Mouse (Mus musculus): Measurements from ENCODE around the gene Gm27179. TPM values are rescaled to one million over a fixed set of nuclear protein-coding genes. Genes with fewer than 3 reads are reported as not detected.
"Not testable (repeated sequence)": the region's sequence is repeated elsewhere in the genome, so short reads cannot be mapped to it uniquely, and the experiment has no call there.

The Gm27179 gene
- not detected for total RNA-seq (2021)

DNA sequence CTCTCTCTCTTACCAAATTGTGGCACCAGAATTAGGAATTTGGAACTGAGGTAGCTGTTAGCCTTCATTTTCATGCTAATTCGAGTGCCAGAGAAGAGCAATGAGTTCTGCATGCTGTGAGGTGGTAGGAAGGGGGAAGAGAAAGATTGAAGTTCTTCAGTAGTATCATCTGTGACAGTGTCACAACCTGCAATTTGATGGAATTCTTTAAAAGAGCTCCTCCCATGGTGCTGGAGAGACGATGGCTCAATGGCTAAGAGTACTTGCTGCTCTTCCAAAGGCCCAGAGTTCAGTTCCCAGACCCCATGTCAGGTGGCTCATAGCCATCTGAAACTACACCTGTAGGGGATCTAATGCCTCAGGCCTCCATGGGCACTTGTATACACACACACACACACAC lies at the start of gene Gm27179:
Gm27179 (minus strand) TSS at position 101 of the 400 bp plus-strand sequence.
- intact Hi-C loops (cut with DNase I): not testable (repeated sequence)

DNA sequence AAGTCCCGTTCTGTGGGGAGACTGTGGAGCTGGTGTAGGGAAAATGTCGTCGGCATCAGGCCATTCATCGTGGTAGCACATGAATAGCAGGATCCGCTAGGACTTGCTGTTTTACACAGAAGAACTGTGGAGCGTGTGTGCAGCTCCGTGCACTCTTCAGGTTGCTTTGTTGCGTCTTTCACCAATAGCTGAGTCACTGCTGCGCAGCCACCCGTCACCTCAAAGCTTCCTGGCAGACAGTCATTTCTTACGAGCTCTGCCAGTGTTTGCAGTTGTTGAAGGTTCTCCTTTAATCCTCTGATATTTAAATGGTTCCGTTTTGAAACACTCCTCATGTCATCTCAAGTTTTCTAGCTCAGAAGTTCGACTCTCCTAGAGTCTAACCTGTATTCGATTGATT lies 45.2 kb upstream of the Gm27179 start:
- DNase-seq (ENCODE audit: low spot score in 2 of 2); intact Hi-C loops (cut with DNase I): not testable (repeated sequence)

More for the DNA sequence above, at the start of gene Gm27179:
- not testable (repeated sequence) for DNase-seq (ENCODE audit: low spot score in 2 of 2)

DNA sequence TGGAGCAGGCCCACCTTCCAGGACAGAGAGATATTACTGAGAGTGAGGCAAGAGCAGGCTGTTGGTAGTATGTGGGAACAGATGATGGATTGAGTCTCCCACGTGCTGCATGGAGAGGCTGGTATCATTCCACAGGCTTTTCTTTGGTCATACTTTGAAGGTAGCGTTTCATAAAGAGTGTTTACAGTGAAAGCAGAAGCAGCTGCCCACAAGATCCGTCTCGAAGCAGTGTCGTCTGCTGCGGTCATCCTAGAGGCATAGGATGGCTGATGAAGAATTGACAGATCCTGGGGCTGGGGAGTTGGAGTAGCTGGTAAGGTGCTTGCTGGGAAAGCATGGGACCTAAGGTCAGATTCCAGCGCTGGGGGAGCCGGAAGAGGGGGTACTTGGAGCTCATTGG lies 44.5 kb upstream of the Gm27179 start:
- intact Hi-C loops (cut with DNase I); DNase-seq (ENCODE audit: low spot score in 2 of 2): not testable (repeated sequence)

- DNase-seq (ENCODE audit: low spot score in 2 of 2); intact Hi-C loops (cut with DNase I): not testable (repeated sequence)
These were observed 42.9 kb upstream of the Gm27179 start, which contains the start of gene Entpd4b for GRCm38 (mm10) chr14:69555110-69555831. TSS of gene Entpd4b (plus strand) at chr14:69555424.

GRCm38 (mm10) chr14:69547310-69547709 lies 35.0 kb upstream of the Gm27179 start:
- intact Hi-C loops (cut with DNase I); DNase-seq (ENCODE audit: low spot score in 2 of 2): not testable (repeated sequence)

DNA sequence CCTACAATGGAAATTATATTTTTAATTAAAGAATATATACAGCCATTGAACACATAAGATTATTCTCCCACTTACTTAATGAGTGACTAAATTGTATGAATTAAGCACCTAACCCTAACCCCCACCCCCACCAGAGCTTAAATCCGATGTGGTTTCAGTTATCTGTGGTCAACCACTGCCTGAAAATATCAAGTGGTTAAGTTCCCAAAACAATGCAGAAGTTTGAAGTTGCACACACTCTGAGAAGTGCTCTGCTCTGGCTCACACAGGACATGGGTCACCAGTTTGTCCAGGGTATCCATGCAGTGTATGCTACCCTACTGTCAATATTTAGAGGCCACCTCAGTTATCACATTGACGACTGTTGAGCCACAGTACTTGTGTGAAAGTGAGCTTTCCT lies 32.7 kb upstream of the Gm27179 start:
- intact Hi-C loops (cut with DNase I); DNase-seq (ENCODE audit: low spot score in 2 of 2): not testable (repeated sequence)

DNA sequence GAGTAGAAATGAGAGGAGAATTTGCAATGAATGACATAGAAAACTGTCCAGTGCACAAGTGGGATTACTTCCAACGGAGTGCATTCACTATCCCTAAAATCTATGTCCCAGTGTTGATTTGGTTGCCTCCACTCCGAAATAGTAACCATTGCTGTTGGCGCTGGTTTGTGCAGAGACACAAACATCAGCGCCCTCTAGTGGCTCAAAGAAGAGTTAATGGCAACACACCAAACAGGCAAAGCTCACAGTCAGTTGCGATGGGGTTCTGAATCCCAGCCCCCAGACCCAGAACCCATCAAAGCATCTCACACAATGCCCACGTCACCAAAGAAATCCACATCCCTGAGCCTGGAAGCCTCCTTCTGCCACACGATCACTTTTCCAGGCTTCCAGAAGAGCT lies 31.7 kb upstream of the Gm27179 start:
- DNase-seq (ENCODE audit: low spot score in 2 of 2); intact Hi-C loops (cut with DNase I): not testable (repeated sequence)

DNA sequence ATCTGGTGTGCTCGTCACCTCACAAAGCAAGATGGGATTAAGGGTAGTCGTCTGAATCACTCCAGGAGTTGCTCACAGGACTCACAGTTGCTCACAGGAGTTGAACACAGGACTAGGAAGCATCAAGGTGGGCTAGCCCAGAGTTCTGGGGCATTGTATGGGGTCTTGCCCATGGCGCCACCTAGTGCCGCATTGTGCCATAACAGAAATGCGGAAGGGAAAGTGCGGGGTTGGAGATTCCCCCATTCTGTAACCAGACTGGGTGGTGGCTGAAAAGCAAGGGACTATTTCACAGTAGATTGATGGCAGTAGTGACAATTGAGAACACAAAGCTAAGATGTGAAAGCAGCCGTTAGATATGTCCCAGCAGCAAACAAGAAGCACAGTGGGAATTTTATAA lies 30.3 kb upstream of the Gm27179 start:
- intact Hi-C loops (cut with DNase I); DNase-seq (ENCODE audit: low spot score in 2 of 2): not testable (repeated sequence)

DNA sequence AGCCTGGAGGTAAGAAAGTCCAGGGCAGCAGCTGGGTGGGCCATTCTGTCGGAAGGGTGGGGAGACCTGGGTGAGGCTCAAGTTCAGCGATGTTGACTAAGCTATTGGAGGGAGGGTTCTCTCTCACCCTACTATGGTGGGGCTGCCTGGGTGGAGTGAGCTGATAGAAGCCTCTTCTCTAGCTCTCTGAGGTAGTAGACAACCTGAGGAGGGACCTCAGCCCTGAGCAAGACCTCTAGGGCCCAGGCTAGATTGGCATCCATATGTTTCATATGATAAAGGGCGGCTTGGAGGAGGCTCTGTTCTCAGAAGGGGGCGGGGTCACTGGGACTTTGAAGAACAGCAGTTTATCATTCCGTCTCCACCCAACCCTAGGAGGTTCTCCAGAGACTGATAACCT lies 27.8 kb upstream of the Gm27179 start:
- DNase-seq (ENCODE audit: low spot score in 2 of 2); intact Hi-C loops (cut with DNase I): not testable (repeated sequence)

DNA sequence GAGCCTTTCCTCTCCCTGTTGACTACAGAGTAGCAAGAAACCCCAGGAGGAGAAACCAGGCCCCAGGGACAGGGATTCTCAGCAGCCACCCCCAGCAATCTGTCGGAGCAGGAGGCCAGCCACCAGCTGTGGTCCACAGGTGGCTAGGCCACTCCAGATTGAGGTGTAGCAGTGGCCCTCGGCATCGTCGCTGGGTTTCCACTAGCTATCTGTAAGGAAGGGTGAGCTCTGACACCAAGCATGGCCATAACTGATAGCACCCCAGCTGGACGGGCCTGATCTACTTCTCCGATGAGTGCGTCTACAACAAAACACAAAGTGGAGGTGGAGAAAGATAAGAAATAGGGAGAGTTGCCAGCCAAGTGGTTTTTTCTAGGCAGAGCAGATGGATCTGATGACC lies 24.2 kb upstream of the Gm27179 start:
- DNase-seq (ENCODE audit: low spot score in 2 of 2); intact Hi-C loops (cut with DNase I): not testable (repeated sequence)

- DNase-seq (ENCODE audit: low spot score in 2 of 2); intact Hi-C loops (cut with DNase I): not testable (repeated sequence)
These were observed 13.9 kb upstream of the Gm27179 start for GRCm38 (mm10) chr14:69526202-69526601.

DNA sequence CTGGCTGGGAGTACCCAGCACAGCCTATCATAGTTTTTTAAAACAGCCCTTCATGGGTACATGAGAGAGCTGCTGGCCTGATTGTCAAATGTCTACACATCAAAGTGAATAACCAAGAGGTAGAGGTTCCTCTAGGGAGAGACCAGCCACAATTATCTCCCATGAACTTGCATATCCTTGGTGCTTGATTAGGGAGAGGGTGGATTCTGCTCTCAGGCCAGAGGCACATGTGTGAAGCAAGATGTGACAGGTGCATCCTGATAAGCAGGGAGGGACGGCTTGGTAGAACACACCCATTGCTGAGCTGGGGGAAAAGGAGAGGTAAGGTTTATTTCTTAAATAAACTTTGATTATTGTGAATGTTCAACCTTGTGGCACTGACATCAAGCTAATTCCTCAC lies 10.7 kb upstream of the Gm27179 start:
- intact Hi-C loops (cut with DNase I); DNase-seq (ENCODE audit: low spot score in 2 of 2): not testable (repeated sequence)

- DNase-seq (ENCODE audit: low spot score in 2 of 2); intact Hi-C loops (cut with DNase I): not testable (repeated sequence)
These were observed 8.5 kb upstream of the Gm27179 start for GRCm38 (mm10) chr14:69520810-69521209.

DNA sequence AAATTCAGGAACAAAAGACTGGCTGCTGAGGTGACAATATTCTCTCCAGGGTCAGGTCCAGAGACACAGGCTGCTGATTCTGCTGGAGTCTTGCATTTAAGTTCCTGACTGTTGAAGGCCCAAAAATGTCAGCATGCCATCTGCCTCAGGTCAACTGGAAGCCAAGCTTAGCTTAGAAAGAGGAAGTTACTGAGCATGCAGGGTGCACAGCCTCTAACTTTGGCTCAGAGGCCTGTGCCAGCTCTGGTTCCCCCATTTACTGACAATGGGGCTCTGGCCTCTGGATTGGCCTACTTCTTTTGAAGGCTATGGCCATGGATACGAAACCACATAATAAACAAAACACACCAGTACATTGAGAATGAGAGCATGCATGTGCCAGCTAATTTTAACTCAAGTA lies 5.3 kb downstream of the Gm27179 start:
- intact Hi-C loops (cut with DNase I); DNase-seq (ENCODE audit: low spot score in 2 of 2): not testable (repeated sequence)

GRCm38 (mm10) chr14:69503174-69503573 lies 9.2 kb downstream of the Gm27179 start, which contains the start of gene Gm16867:
TSS of gene Gm16867 (minus strand) at chr14:69503362.
- DNase-seq (ENCODE audit: low spot score in 2 of 2); intact Hi-C loops (cut with DNase I): not testable (repeated sequence)

GRCm38 (mm10) chr14:69502440-69503150 lies 9.8 kb downstream of the Gm27179 start:
- DNase-seq (ENCODE audit: low spot score in 2 of 2); intact Hi-C loops (cut with DNase I): not testable (repeated sequence)

DNA sequence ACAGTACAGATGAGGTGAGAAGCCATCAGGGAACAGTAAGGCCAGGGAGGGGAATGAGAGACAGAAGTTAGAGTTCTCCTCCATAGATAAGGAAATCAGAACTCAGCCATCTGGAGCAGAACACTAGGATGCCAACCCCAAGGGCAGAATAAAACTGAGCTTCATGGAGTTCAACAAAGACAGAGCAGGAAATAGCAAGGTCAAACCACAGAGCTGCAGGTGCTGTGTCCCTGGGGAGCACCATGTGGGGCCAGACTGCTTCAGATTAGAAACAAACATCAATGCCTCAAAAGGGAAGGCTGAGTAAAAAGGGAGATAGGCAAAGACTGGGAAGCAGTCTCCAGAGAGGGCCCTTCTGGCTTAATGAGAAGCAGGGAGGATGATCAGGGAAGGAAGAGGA lies 16.1 kb downstream of the Gm27179 start:
- intact Hi-C loops (cut with DNase I): not testable (repeated sequence)

DNA sequence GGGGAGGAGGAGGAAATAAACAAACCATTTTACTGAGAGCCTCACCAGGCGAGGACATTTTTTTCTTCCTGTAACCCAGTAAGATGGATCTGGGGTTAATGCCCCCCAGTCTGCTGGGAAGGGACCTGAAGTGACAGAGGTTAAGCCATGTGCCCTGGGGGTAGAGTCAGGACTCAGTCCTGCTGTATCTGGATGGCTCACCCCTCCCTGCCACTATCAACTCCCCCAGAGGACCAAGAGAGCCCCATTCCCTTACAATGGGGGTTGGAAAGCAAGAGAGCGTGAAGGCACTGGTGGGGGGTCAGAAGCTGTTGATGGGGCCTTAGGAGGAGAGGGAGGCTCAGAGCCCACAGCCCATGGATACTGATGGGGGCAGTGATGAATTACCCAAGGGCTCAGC lies 17.4 kb downstream of the Gm27179 start:
- intact Hi-C loops (cut with DNase I); DNase-seq (ENCODE audit: low spot score in 2 of 2): not testable (repeated sequence)

More for the DNA sequence above, 16.1 kb downstream of the Gm27179 start:
- DNase-seq (ENCODE audit: low spot score in 2 of 2): not testable (repeated sequence)

DNA sequence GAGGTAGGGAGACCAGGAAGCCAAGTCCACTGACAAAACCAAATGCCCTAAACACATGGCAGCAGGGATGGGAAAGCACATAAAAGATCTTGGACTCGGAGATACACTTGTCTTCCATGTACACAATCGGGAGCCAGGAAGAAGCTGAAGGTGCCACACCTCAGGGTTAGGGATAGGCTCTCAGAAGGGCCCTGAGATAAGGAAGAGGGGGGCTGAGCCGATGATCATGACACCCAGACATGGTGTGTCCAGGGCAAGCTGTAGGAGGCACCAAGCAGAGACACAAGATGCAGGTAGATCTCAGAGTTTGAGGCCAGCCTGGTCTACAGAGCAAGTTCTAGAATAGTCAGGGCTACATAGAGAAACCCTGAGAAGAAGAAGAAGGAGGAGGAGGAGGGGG lies 17.8 kb downstream of the Gm27179 start:
- DNase-seq (ENCODE audit: low spot score in 2 of 2); intact Hi-C loops (cut with DNase I): not testable (repeated sequence)

GRCm38 (mm10) chr14:69488001-69488400 lies 24.3 kb downstream of the Gm27179 start:
- DNase-seq (ENCODE audit: low spot score in 2 of 2); intact Hi-C loops (cut with DNase I): not testable (repeated sequence)
